Mouse (Mus musculus) ES-E14 (cell line): ENCODE data around the gene Mcm3ap.

ENCODE experiments used
- CHD2 ChIP-seq: IDR thresholded peaks from 2 replicates; pipeline ENCODE4 v1.6.1; 2014; ENCODE audit warnings: mild to moderate bottlenecking, low read depth, low read length, inconsistent platforms
- ZC3H11A ChIP-seq: IDR thresholded peaks from 2 replicates; pipeline ENCODE4 v1.6.1; 2012; ENCODE audit warnings: low read depth, mild to moderate bottlenecking, inconsistent platforms, low read length, borderline replicate concordance
- ZNF384 ChIP-seq: IDR thresholded peaks from 2 replicates; pipeline ENCODE4 v1.6.1; 2012; ENCODE audit warnings: low read depth, low read length, inconsistent platforms

DNA sequence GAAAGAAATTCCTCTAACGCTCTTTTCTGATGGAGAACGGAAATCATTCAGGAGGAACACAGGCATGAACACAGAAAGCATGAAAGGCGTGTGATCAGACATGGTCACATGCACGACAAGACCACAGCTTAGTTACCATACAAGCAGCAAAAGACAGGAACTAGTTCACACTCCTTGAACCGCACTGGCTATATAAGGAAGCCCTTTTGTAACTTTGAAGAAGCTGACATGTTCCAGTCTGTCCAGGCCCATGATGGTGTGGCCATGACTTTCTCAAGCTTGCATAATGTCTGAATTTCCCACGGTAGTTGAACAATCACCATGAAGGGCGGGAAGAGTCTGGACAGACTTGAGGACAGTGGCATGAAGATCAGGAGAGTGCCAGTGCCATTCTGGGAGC is 43.1 kb upstream of the Mcm3ap start:
- no peak for TF ChIP-seq CHD2
- TF ChIP-seq ZNF384 = no peak
- TF ChIP-seq ZC3H11A = no peak
